Mouse (Mus musculus) lung, embryonic 15.5 days (tissue): Measurements from ENCODE around the gene Kcnmb1. TPM values are rescaled to one million over a fixed set of nuclear protein-coding genes. Genes with fewer than 3 reads are reported as not detected.
A peak's percentile ranks its signal among the peaks of the same experiment; 100 is the strongest.

ENCODE experiments used
- ATAC-seq: fragments of 200-750 bp; cut with Nextera tagmentation; 2 replicates; pipeline ENCODE4 v1.8.0; 2017; ENCODE audit warnings: moderate number of reproducible peaks, borderline replicate concordance; ENCODE audit not compliant: low FRiP score, low TSS enrichment; ENCODE audit errors: extremely low read depth
- H3K27ac ChIP-seq: fragments of 300-500 bp; sonication (generic); 2 replicates; pipeline ENCODE4 v1.5.1; 2015; ENCODE audit warnings: moderate library complexity, mild to moderate bottlenecking, inconsistent platforms
- H3K27me3 ChIP-seq: fragments of 300-500 bp; sonication (generic); 2 replicates; pipeline ENCODE4 v1.6.1; 2015; ENCODE audit warnings: inconsistent platforms
- H3K36me3 ChIP-seq: fragments of 300-500 bp; sonication (generic); 2 replicates; pipeline ENCODE4 v1.6.1; 2015; ENCODE audit warnings: inconsistent platforms
- H3K4me1 ChIP-seq: fragments of 300-500 bp; sonication (generic); 2 replicates; pipeline ENCODE4 v1.6.1; 2015; ENCODE audit warnings: inconsistent platforms
- H3K4me2 ChIP-seq: fragments of 300-500 bp; sonication (generic); 2 replicates; pipeline ENCODE4 v1.6.1; 2015; ENCODE audit warnings: inconsistent platforms, mild to moderate bottlenecking, moderate library complexity
- H3K4me3 ChIP-seq: fragments of 300-500 bp; sonication (generic); 2 replicates; pipeline ENCODE4 v1.5.1; 2015; ENCODE audit warnings: mild to moderate bottlenecking, inconsistent platforms
- H3K9ac ChIP-seq: fragments of 300-500 bp; sonication (generic); 2 replicates; pipeline ENCODE4 v1.6.1; 2015; ENCODE audit warnings: inconsistent platforms
- H3K9me3 ChIP-seq: fragments of 300-500 bp; sonication (generic); 2 replicates; pipeline ENCODE4 v1.6.1; 2016; ENCODE audit warnings: inconsistent platforms
- WGBS: fragments of 180-500 bp; shearing (Covaris S2); methylation state at CpG from one replicate; pipeline ENCODE4 v1.1.7; 2015; 5-methylcytosine and 5-hydroxymethylcytosine counted together
- polyA plus RNA-seq: library from polyadenylated mRNA; unstranded; fragments of >200 nt; fragmentation: Nextera tagmentation; extraction: Ambion mirVana; gene quantifications from 2 replicates; pipeline ENCODE4 v1.2.1, GENCODE M21; 2015

Kcnmb1 gene
- polyA plus RNA-seq, 1 experiment from 2014 or later, result 1.5 TPM

GRCm38 (mm10) chr11:33928658-33929057, 34.2 kb upstream of the Kcnmb1 start:
- no peak overlapping the region for H3K27ac ChIP-seq
- no peaks in the 10 kb centered on the region for H3K9me3 ChIP-seq
- peaks cover 9% of the 10 kb centered on the region; the same call in 1 of the 2 replicates for H3K4me1 ChIP-seq
- WGBS, result 27% methylated on average over 7 of the region's 7 CpGs
- no peaks in the 10 kb centered on the region for H3K36me3 ChIP-seq
- H3K4me3 ChIP-seq, result no peak overlapping the region
- H3K4me2 ChIP-seq, result no peak overlapping the region
- no peak overlapping the region for H3K9ac ChIP-seq
- no peaks in the 10 kb centered on the region for H3K27me3 ChIP-seq
- ATAC-seq, result no peak

- Histone ChIP-seq H3K4me3 (no peak overlapping the region), H3K4me2 (no peak overlapping the region), H3K9ac (no peak overlapping the region), H3K9me3 (no peaks in the 10 kb centered on the region), H3K27me3 (no peaks in the 10 kb centered on the region), H3K27ac (no peak overlapping the region), H3K4me1 (peaks cover 9% of the 10 kb centered on the region; the same call in 1 of the 2 replicates), H3K36me3 (no peaks in the 10 kb centered on the region)
- 64% methylated on average over 11 of the region's 11 CpGs for WGBS
- ATAC-seq, result no peak
Observed at GRCm38 (mm10) chr11:33929412-33929811, 33.4 kb upstream of the Kcnmb1 start.

- no peak for ATAC-seq
- Histone ChIP-seq H3K4me3 (no peak overlapping the region), H3K4me2 (peak overlapping the region; percentile 38), H3K9me3 (no peaks in the 10 kb centered on the region), H3K27ac (peak overlapping the region; percentile 22; the same call in 1 of the 2 replicates), H3K36me3 (no peaks in the 10 kb centered on the region), H3K9ac (no peak overlapping the region), H3K4me1 (peaks cover 9% of the 10 kb centered on the region; the same call in 1 of the 2 replicates), H3K27me3 (no peaks in the 10 kb centered on the region)
- WGBS, result 9% methylated on average over 10 of the region's 10 CpGs
Observed at GRCm38 (mm10) chr11:33931836-33932385, 30.9 kb upstream of the Kcnmb1 start.

GRCm38 (mm10) chr11:33932386-33933111, 30.3 kb upstream of the Kcnmb1 start:
- no peaks in the 10 kb centered on the region for H3K27me3 ChIP-seq
- H3K4me1 ChIP-seq, result peaks cover 9% of the 10 kb centered on the region; the same call in 1 of the 2 replicates
- no peak for ATAC-seq
- WGBS, result 51% methylated on average over 18 of the region's 18 CpGs
- no peaks in the 10 kb centered on the region for H3K36me3 ChIP-seq
- H3K4me3 ChIP-seq, result no peak overlapping the region
- no peak overlapping the region for H3K9ac ChIP-seq
- H3K27ac ChIP-seq, result peak overlapping the region; percentile 22; the same call in 1 of the 2 replicates
- no peaks in the 10 kb centered on the region for H3K9me3 ChIP-seq
- H3K4me2 ChIP-seq, result peak overlapping the region; percentile 38

- 56% methylated on average over 9 of the region's 9 CpGs for WGBS
- H3K36me3 ChIP-seq, result no peaks in the 10 kb centered on the region
- no peak for ATAC-seq
Observed at GRCm38 (mm10) chr11:33934286-33934685, 28.5 kb upstream of the Kcnmb1 start.

GRCm38 (mm10) chr11:33937641-33938040, 25.2 kb upstream of the Kcnmb1 start:
- H3K36me3 ChIP-seq, result no peaks in the 10 kb centered on the region
- ATAC-seq, result no peak
- WGBS, result 79% methylated on average over 8 of the region's 8 CpGs

More at GRCm38 (mm10) chr11:33934286-33934685, 28.5 kb upstream of the Kcnmb1 start:
- Histone ChIP-seq H3K4me1 (peaks cover 9% of the 10 kb centered on the region; the same call in 1 of the 2 replicates), H3K9ac (no peak overlapping the region), H3K27me3 (peaks cover 3% of the 10 kb centered on the region; the same call in 1 of the 2 replicates), H3K4me3 (no peak overlapping the region), H3K9me3 (no peaks in the 10 kb centered on the region), H3K27ac (no peak overlapping the region), H3K4me2 (no peak overlapping the region)

GRCm38 (mm10) chr11:33938561-33939274, 24.1 kb upstream of the Kcnmb1 start:
- Histone ChIP-seq H3K4me1 (no peaks in the 10 kb centered on the region), H3K9ac (no peak overlapping the region), H3K27ac (no peak overlapping the region), H3K4me2 (no peak overlapping the region), H3K9me3 (no peaks in the 10 kb centered on the region), H3K27me3 (peaks cover 3% of the 10 kb centered on the region; the same call in 1 of the 2 replicates), H3K36me3 (no peaks in the 10 kb centered on the region), H3K4me3 (no peak overlapping the region)
- ATAC-seq, result no peak
- 54% methylated on average over 7 of the region's 7 CpGs for WGBS

More at GRCm38 (mm10) chr11:33937641-33938040, 25.2 kb upstream of the Kcnmb1 start:
- Histone ChIP-seq H3K27me3 (peaks cover 3% of the 10 kb centered on the region; the same call in 1 of the 2 replicates), H3K4me2 (no peak overlapping the region), H3K9ac (no peak overlapping the region), H3K27ac (no peak overlapping the region), H3K4me3 (no peak overlapping the region), H3K4me1 (peaks cover 2% of the 10 kb centered on the region; the same call in 1 of the 2 replicates), H3K9me3 (no peaks in the 10 kb centered on the region)

GRCm38 (mm10) chr11:33939456-33940113, 23.2 kb upstream of the Kcnmb1 start:
- ATAC-seq, result no peak
- no peaks in the 10 kb centered on the region for H3K36me3 ChIP-seq
- H3K4me3 ChIP-seq, result no peak overlapping the region
- H3K9me3 ChIP-seq, result no peaks in the 10 kb centered on the region
- no peaks in the 10 kb centered on the region for H3K4me1 ChIP-seq
- 48% methylated on average over 4 of the region's 4 CpGs for WGBS
- no peak overlapping the region for H3K9ac ChIP-seq
- no peak overlapping the region for H3K4me2 ChIP-seq
- peaks cover 3% of the 10 kb centered on the region; the same call in 1 of the 2 replicates for H3K27me3 ChIP-seq
- no peak overlapping the region for H3K27ac ChIP-seq

GRCm38 (mm10) chr11:33943565-33943964, 19.2 kb upstream of the Kcnmb1 start:
- H3K27ac ChIP-seq, result no peak overlapping the region
- 62% methylated on average over 1 of the region's 1 CpGs for WGBS
- no peaks in the 10 kb centered on the region for H3K36me3 ChIP-seq
- no peak overlapping the region for H3K4me3 ChIP-seq
- no peak overlapping the region for H3K4me2 ChIP-seq
- no peak overlapping the region for H3K9ac ChIP-seq
- peaks cover 3% of the 10 kb centered on the region; the same call in 1 of the 2 replicates for H3K27me3 ChIP-seq
- no peak for ATAC-seq
- no peaks in the 10 kb centered on the region for H3K4me1 ChIP-seq
- H3K9me3 ChIP-seq, result no peaks in the 10 kb centered on the region

- H3K4me2 ChIP-seq, result no peak overlapping the region
- 61% methylated on average over 4 of the region's 4 CpGs for WGBS
- H3K27ac ChIP-seq, result no peak overlapping the region
- no peaks in the 10 kb centered on the region for H3K36me3 ChIP-seq
- no peaks in the 10 kb centered on the region for H3K27me3 ChIP-seq
- H3K9ac ChIP-seq, result no peak overlapping the region
- H3K9me3 ChIP-seq, result no peaks in the 10 kb centered on the region
- ATAC-seq, result no peak
- H3K4me3 ChIP-seq, result no peak overlapping the region
- no peaks in the 10 kb centered on the region for H3K4me1 ChIP-seq
Observed at GRCm38 (mm10) chr11:33944067-33944785, 18.6 kb upstream of the Kcnmb1 start.

GRCm38 (mm10) chr11:33944786-33945328, 18.0 kb upstream of the Kcnmb1 start:
- no peak overlapping the region for H3K27ac ChIP-seq
- WGBS, result 86% methylated on average over 9 of the region's 9 CpGs
- no peaks in the 10 kb centered on the region for H3K4me1 ChIP-seq
- H3K4me3 ChIP-seq, result no peak overlapping the region
- H3K9ac ChIP-seq, result no peak overlapping the region
- H3K36me3 ChIP-seq, result no peaks in the 10 kb centered on the region
- H3K4me2 ChIP-seq, result no peak overlapping the region
- H3K9me3 ChIP-seq, result no peaks in the 10 kb centered on the region
- no peaks in the 10 kb centered on the region for H3K27me3 ChIP-seq
- ATAC-seq, result no peak
